Mouse (Mus musculus) cerebellum, adult 8-10 months (tissue): Measurements from ENCODE around the gene Ccdc146.

ENCODE experiments used
- DNase-seq: peaks from one replicate; pipeline ENCODE4 v3.0.0; 2022

Ccdc146 gene

DNA sequence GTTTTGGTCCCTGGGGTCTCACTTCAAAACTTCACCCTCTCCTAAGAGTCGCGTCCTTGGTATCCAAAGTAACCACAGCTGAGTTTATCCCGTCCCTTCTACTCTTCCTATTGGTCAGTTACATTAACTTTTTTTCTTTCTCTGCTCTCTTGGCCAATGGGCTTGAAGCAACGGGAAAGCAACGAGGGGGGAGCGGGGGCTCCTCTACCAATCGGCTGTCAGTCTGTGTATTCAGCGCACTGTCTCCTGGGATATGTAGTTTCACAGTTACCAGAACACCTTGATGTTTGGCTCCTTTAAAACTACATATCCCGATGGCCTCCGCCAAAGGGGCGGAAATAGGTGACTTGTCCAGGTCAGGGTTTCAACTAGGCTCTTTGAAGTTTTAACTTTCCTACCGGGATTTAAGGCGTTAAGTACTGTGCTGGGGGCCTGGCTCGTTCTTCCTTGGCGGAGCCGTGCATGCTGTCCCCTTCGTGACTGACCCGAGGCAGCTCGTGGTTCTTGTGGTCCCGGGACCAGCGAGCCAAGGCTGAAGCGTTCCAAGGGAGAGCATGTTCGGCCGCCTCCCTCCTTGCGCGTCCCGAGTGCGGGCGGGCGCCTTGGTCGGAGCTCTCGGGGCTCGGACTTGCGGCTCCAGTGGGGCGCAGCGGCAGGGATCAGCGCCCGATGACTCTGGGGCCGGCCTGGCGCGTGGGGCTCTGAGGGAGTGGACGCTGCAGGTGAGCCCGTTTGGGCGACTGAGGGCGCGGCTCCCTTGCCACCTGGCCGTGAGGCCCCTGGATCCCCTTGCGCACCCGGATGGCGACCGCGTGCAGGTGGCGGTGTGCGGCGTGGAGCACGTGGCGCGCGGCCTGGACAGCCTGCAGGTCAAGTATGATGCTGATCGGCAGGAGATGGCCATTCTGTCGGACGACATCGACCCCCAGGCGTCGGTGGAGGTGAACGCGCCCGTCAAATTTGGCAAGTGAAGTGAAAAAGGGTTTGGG, at the start of gene Ccdc146, which contains the start of gene Fam185a:
TSS of gene Ccdc146 (minus strand) at position 64 of the 989 bp plus-strand sequence.
TSS of gene Fam185a (plus strand) at position 345 of the 989 bp plus-strand sequence.
- DNase-seq: peak; percentile 91

DNA sequence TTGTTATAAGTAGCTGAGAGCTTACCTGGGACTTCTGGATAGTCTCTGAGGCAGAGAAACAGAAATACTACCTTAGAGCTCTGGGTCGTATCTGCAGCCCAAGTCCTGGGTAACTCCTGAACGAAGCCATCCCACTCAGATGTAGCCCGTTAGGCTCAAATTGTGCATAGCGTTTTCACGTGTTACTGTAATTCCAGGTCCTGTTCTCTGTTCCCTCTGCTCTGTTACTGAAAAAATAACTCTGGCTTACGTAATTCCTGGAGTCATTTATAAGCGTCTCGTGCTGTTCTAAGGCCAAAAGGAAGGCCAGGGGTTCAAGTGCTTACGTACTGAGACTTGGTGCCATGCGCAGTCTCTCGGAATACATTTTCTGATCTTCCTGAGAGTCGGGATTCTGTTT, 43.6 kb upstream of the Ccdc146 start:
- no peak for DNase-seq

DNA sequence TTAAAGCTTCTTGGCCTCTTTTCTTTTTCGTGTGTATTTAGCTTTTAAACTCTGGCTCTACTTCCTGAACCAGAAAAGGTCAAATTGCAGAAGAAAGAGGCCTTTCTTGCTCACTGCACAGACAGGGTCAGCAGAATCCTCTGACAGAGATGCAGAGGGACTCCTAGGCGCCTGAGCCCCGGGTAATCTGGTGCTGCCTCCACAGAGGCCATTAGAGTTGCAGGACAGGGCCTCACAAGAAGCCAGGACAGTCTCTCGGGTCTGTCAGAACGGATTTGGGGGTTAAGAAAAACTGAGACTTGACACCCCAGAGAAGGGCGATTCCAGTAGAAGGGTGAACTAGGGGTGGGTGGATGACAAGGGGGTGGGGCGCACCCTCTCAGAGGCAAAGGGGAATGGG, 42.9 kb upstream of the Ccdc146 start:
- no peak for DNase-seq

DNA sequence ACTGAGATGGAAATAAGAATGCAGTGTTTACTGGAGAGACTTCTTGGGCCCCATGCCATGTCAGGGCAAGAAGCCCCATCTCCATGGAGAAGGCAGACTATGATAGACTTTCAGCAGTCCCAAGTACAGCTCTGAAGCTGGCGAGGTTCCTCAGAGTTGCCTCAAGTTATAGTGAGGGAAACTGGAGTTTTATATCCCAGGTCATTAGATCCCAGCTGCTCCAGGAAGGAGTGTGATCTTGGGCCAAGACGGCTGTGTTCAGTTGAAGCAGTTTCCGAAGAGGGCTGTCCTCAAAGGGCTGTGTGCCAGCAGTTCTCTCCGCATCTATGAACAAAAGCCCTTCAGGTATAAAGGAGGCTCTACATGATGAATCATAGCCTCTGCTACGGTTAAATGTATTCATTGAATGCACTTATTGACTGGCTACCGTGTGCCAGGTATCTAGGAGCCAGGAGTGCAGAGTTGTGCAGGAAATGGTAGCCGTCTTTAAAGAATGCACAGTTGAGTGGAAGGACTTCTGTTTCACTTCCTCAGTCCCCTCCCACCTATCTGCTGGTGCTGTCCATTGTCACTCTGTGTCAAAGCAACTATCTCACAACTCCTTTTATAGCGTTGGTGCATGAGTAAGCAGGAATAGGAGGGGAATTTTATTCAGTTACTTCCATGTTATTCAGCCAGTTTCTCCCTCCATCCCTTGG, 16.5 kb upstream of the Ccdc146 start:
- DNase-seq: no peak

DNA sequence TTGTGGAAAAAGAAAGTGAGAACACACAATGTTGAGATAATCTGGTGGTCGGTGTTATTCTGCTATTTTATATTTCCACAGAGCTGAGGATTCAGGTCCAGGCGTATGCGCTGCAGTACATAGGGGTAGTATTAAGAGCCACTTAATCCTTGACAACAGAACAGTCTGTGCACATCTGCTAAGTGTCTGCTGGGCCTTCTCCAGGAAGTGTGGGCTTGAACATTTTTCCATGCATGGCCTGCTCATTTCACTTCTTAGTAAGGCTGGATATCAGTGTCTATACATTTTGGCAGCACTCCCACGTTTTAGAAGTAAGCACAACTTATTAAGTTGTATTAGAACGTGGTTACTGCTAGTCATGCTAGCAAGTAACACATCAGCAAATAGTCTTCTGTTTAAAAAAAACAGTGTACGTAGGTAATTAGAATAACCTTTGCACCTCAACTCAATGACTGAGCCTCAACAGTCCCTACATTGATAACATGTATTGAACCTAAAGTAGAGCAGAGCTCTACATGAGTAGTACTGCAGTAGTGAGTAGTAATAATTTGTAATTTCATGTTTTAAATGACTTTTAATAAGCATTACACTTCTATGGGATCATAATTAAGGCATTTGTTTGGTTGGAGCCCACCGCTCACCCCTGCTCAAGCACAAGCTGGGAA, 15.1 kb upstream of the Ccdc146 start:
- no peak for DNase-seq

DNA sequence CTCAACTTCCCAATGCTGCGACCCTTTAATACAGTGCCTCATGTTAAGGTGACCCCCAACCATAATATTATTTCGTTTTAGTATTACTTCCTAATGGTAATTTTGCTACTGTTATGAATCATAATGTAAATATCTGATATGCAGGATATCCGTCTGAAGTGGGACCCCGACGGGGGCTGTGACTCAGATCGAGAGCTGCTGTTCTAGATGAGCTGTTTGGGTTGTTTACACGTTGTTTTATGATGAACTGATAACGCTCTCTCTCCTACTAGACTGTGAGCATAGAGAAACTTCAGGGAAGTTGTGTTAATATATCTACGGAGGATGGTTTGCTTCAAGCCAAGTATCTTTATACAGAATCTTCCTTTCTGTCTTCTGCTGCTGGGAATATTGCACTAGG, 14.0 kb upstream of the Ccdc146 start:
- no peak for DNase-seq

DNA sequence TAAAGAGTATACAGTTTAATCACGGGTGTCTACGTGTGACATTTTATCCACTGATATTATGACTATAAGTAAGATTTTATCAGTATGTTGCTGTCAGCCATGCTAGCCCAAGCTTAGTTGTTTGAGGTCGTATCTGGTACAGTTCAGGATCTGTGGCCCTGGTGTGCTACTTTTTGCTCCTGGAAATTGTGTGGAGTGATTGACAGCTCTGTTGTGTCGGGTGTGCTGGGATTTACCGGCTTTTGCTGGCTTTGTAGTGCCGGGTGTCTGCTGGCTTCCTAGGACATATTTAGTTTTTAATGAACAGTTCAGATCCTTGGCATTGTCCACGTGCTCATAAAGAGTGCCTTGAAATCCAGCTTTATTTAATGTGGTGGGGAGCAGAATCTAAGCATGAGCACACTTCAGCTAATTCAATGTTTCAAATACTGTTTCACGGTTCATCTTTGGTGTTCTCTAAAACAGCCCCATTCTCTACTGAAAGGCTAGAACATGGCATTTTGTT, 12.0 kb upstream of the Ccdc146 start:
- no peak for DNase-seq

DNA sequence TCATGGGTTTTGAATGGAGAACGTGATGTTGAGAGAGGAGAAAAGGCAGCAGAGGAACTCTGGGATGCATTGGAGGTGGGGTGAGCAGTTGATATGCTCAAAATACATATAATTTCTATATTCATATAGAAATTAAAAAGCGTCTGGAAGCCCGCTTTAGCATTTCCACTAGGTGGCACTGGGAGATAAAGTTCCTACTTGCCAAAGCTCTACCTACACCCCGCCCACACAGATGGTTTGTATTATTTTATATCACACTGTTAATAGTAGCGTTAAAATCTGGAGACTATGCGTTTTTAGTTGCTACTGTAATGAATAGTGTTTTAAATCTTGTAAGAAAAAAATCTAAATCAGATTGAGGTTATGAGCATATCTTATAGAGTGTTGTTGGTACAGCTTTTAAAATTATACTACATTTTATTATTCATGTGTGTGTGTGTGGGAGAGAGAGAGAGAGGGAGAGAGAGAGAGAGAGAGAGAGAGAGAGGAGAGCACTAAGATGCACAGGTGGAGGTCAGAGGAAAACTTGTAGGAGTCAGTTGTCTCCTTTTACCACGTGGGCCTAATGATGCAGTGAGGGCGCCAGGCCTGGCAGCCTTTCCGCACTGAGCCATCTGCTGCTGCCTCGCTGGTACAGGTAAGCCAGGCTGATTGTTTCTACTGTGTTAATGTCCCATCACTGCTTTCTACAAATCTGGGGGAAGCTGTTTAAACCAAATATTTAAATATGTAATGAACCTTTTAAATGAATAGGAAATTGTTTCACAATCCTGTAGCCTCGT, 9.9 kb upstream of the Ccdc146 start:
- DNase-seq: peak; percentile 46

DNA sequence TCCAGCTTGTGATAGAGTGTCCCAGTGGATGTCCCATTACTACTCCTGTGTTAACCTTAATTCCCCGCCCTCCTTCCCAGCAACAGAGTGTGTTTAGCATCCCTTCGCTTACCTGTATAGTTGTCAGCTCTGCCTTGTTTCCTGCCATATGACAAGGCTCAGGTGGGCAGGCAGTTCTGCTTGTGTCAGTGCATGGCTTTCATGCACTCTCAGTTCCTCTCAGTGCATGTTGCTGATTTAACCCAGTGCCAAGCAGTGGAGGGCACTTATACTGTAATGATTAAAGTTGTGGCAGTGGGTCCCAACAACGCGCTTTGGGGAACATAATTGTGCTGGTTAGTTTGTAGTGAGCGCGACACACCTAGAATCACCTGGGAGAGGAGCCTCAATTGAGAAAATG, 2.2 kb upstream of the Ccdc146 start:
- no peak for DNase-seq

DNA sequence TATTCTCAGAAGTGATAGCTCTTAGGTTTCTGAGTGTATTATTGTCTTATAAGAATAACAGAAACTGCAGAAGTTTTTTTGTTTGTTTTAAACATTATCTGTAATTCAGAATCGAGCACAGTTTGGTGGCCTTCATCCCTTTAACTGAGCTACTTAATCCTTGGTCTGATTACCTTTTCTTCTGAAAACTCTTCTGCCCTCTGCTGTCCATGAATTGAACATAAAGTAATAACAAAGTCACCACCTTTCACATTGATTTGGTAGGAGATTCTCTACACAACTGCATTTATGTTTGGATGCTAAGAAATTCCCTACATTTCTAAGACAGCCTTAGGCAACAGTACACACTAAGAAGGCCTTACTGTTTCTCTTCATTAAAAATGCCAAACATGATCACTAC, 3.9 kb downstream of the Ccdc146 start:
- no peak for DNase-seq

DNA sequence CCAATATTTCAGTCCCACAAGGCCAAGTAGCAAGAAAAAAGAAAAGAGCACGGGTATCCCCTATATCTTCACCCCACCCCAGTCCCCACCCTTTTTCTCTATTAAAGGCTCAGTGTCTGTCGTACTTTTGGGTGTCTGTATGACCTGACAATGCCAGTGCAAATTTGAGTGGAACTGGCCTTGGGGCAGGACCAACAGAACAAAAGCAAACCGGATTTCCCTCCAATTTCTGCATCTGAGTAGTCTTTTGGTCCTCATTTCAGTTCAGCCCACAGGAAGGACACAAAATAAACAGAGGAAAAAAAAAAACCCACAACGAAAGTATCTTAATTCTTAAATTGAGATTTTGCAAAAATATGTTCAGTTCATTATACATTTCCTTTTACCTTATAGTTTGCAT, 5.9 kb downstream of the Ccdc146 start:
- no peak for DNase-seq

DNA sequence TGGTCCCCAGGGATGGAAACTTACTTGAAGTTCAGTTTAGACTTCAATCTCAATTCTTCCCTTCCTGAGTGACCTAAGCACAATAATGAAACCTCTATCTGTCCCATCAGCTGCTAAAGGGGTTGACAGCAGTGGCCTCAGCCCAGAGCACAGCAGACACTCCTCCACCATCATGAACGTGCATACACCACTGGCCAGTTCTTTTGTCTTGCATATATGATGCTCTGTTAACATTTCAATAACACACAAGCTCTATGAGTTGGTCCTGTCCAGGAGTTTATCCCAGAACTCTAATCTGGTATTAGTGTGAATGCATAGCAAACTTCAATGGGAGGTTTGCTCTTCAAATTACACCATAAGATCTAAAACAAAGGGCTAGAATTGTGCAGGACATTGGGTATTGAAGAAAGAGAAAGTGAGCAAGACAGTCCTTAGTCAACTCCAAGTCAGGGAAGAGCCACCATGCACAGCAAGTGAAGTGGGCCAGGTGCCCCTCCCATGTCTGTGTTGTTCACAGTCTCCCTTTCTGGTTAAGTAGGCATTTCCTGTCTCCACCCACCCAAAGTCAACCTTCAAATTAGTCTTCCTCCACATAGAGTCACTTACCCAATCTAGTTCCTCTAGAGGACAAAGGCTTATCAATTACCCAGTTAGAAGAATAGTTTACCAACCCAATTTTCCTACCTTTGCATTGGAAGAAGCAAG, 10.2 kb downstream of the Ccdc146 start:
- DNase-seq: no peak

DNA sequence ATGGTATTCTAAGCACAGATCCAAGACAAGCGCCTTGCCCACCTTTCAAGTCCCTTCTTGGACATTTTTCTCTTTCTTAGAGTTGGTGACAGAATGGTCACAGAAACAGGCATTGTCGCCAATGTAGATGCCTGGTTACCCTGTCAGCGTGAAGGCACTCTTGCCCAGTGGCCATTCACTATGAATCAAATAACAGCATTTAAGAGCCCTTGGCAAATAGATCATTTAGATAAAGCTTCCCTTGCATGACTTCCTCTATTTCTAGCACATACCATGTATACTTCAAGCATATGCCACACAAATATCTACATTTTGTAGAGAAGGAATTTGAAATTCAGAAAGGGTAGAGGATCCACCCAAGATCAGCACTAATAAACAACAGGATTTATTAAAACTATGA, 11.2 kb downstream of the Ccdc146 start:
- DNase-seq: no peak

DNA sequence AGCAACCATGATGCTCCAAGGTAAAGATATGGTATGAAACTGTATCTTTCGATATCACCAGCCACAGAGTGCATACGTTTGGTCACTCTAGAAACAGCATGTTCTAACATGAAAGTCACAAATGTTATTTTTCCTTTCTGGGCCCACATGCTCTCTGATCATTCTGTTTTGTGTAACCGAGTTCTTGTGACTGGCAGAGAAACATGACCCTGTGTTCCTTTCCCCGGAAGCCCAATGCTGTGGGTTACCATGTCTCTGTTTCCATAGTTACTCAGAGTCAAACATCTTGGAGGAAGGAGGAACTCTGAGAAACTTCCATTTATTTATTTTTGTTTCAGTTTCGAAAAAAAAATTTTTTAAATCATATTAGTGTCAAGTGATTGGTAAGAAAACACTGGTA, 12.4 kb downstream of the Ccdc146 start:
- DNase-seq: no peak

DNA sequence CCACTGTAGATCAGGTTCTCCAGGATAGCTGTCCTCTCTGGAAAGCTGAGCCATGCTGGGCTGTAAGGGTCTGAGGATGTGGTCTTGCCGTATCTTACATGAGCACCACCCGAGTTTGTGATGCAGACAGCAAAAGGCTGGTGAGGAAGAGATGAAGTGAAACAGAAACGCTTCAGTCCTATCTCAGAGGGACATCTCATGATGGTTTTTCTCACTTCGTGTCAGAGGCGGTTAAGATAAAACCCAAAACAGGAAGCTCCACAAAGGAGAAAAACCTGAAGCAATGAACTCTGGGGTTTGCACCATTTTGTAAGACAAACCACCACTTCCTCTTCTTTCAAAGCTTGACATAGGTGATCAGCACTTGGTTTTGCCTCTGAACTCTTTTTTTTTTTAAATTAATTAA, 13.2 kb downstream of the Ccdc146 start:
- DNase-seq: no peak

DNA sequence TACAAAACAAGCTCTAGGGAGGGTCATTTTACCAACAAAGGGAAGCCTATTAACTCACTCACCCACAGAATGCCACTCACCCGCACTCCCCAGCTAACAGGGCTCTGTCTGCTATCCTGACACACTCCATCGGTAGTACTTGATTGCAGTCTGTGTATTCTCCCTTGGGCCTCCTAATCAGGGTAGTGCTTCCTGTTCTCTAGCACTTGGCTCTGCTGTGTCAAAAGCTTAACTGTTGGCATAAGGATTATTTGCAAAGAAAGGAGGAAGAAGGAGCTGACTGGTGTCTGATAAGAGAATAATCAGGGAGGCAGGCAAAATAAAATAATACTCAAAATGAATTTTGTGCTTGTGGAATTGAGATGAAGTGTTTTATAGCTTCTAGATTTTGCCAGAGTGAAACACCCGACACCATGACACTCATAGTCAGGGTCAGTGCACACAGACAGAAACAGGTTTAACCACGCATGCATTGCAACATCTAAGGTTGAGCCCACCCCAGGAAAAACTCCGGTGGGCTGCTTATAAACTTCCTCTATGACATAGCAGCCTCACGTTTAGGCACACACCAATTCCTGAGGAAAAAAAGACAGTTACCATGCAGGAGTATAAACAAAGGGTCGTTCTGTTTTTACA, 29.2 kb downstream of the Ccdc146 start:
- DNase-seq: no peak

DNA sequence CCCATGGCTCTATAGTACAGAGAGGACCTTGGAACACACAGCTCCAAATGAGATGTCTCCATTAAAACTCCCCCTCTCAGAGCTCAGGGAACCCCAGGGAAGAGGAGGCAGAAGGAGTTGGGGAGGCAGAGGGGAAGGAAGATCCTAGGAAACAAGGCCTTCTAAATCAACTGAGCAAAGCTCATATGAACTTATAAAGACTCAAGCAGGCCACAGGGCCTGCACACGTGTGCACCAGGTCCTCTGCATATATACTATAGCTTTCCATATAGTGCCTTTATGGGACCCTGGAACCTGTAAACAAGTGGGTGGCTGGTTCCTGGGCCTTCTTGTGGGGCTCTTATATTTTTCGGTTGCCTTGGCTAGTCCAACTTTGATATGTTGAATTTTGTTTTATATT, 29.9 kb downstream of the Ccdc146 start:
- no peak for DNase-seq

DNA sequence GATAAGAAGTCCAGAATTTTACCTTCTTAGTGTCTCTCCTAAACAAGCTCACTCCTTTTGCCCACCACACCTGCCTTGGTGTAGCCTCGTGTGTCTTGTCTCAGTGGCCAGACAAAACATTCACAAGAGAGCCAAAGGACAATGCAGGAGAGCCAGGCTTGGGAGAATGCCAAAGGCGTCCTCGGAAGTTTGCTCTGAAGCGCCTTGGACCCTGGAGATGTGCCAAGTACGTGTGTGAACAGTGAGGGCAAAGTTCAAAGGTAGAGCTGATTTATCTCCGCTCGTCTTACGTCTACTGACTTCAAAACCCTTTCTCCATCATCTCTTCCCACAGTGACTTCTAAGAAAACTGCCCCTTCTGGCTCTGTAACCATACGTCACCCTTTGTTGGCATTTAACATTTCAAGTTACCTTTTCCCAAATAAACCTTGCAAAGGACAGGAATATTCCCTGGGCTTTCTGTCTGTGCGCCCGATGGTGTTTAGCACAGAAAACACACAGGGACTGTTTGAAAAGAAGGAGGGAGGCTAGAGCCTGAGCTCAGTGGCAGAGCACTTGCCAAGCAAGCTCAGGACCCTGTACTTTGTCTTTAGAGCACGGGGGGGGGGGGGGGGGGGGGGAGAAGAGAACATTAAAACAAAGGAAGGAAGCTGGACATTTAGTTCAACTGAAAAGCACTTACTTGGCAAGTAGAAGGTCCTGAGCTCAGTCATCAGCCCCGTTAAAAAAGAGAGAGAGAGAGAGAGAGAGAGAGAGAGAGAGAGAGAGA, 32.7 kb downstream of the Ccdc146 start:
- DNase-seq: no peak

DNA sequence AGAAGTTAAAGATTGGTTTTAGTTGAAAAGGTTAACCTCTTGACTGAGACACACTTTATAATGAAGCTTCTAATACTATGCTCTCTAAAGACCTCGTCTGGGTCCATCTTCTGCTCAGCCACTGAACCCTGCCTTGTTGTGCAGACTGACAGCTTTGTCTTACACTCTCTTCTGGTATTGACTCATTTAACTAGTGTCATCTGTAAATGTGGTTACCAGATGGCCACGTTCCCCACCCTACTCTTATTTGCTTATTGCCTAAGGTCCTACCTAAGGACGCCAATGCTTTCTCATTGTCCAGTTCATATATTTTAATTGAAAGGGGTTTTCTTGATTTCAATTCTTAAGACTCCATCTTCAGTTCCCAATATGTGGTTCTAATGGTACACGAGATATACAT, 35.6 kb downstream of the Ccdc146 start:
- no peak for DNase-seq

DNA sequence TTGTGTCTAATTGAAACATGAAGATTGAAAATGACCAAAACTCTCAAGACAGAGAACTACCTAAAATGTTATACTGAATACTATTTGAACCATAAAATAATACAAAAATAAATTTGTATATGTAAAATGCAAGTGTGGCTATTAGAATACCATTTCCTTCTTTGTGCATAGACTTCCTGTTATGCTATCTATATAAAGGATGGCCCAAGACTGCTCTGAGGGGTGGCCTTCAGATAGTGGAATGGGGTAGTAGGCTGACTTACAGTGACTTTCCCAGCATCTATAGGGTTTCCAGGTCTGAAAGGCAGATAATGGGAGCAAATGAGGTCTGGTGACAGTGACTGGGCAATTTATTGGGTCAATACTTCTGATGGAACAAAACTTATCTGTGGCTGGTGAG, 37.1 kb downstream of the Ccdc146 start:
- no peak for DNase-seq

DNA sequence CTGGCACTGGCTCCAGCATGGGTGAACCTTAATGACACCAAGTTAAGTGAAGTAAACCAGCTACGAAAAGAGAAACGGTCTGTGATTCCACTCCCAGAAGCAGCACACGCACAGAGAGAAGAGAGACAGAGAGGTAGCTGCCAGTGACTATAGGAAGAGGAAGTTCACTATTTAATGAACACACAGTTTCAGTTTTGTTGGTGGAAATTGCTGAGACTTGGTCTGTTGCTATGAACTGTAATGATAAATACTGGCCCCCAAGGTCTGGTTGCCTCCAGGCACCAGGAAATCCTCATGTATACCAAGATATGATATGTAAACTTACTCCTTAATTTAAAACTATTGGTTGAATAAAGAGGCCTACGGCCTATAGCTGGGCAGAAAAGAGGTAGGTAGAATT, 38.0 kb downstream of the Ccdc146 start:
- no peak for DNase-seq
